Mouse (Mus musculus) cerebellum, adult 2 months (tissue): ENCODE measurements around the gene Dhx30.

Source experiments
- CTCF ChIP-seq: fragments of 200-500 bp; IDR thresholded peaks from 2 replicates; pipeline ENCODE4 v1.5.1; 2011; ENCODE audit warnings: low read depth, mild to moderate bottlenecking, control low read depth, low read length, moderate library complexity, borderline replicate concordance; ENCODE audit not compliant: insufficient read depth
- POLR2A ChIP-seq: fragments of 200-500 bp; IDR thresholded peaks from 2 replicates; pipeline ENCODE4 v1.6.1; 2011; ENCODE audit warnings: low read length, control low read depth, borderline replicate concordance; ENCODE audit not compliant: insufficient read depth

DNA sequence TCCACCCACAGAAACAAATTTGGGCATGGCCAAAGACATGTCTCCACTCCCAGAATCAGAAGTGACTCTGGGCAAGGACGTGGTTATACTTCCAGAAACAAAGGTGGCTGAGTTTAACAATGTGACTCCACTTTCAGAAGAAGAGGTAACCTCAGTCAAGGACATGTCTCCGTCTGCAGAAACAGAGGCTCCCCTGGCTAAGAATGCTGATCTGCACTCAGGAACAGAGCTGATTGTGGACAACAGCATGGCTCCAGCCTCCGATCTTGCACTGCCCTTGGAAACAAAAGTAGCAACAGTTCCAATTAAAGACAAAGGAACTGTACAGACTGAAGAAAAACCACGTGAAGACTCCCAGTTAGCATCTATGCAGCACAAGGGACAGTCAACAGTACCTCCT lies 82.5 kb downstream of the Dhx30 start:
- TF ChIP-seq CTCF = no peak
- TF ChIP-seq POLR2A = no peak
